12 mouse cellular contexts compared by ENCODE assay signal in genomic region chr5:107177248-107177647, GRCm38 (mm10).
A peak's percentile ranks its signal among the peaks of the same experiment; 100 is the strongest.
DNase-seq lines count a peak whose midpoint lies in the region.
"Had no signal": no experiment of that assay in that cellular context is flagged by ENCODE, and none has a peak within 500 bp of the region (broad histone marks: within the 10 kb centered on the region; RNA-seq: fewer than 3 reads in every experiment).

No protein-coding gene starts in this region.

- intact Hi-C loops in heart, postnatal 36 days (cut with DNase I): no loop called here

- peak; percentile 89 for DNase-seq in heart, adult 11 months
- no peak for DNase-seq in heart, postnatal 36 days
- DNase-seq in lung, postnatal 10 days: peak; percentile 48
- DNase-seq in lung, postnatal 25 days (ENCODE audit: low spot score): no peak
- peak; percentile 27 for DNase-seq in induced T-regulatory cell, adult 2 months (ENCODE audit: low read depth)
- DNase-seq in thymus, postnatal 14 days: peak; percentile 63
- no peak for DNase-seq in urinary bladder, postnatal 14 days (ENCODE audit: low spot score)
- DNase-seq in left cerebral cortex, adult 11 months (ENCODE audit: low spot score): no peak
- DNase-seq: cerebellum, postnatal 25 days; forebrain, postnatal 0 days; gastrocnemius, postnatal 10 days; kidney, adult 8-10 months had no signal

Comparison
In these comparisons a context has a peak if more than half of its experiments do, and no peak if none do; other contexts are left out.
1. DNase-seq: peak in heart, adult 11 months (single experiment), lung, postnatal 10 days (single experiment), induced T-regulatory cell, adult 2 months (single experiment) and thymus, postnatal 14 days (single experiment); none in heart, postnatal 36 days (0 of 2), lung, postnatal 25 days (single experiment), urinary bladder, postnatal 14 days (single experiment) and left cerebral cortex, adult 11 months (single experiment).